Mouse (Mus musculus) layer of hippocampus, postnatal 14 days (tissue): ENCODE results near the gene Nup88. TPM values are rescaled to one million over a fixed set of nuclear protein-coding genes. Genes with fewer than 3 reads are reported as not detected.

Experiments used
- total RNA-seq, 2 experiments: library from RNA; stranded (reverse); gene quantifications; 2 replicates each; pipeline ENCODE4 v1.2.3; 2021

Nup88 gene
- total RNA-seq, 2 experiments from 2014 or later = 60.4 to 61.1 TPM

Other genes starting within 250 kb of the Nup88 start
- gene Zfp3, start 205.8 kb downstream of the Nup88 start, total RNA-seq = 10 to 100 TPM; 17.7 to 21.0 TPM
- gene Scimp, start 157.4 kb downstream of the Nup88 start, total RNA-seq = not detected
- gene Rabep1, start 125.2 kb downstream of the Nup88 start, total RNA-seq = 100 to 1,000 TPM; 107 to 109 TPM
- 10 to 100 TPM; 33.8 to 35.3 TPM for gene Rpain, start 240 bp upstream of the Nup88 start, total RNA-seq
- gene C1qbp, start 13.1 kb upstream of the Nup88 start, total RNA-seq = 100 to 1,000 TPM; 102 to 108 TPM
- 10 to 100 TPM; 33.6 to 40.7 TPM for gene Dhx33, start 34.5 kb upstream of the Nup88 start, total RNA-seq
- gene Mis12, start 49.6 kb upstream of the Nup88 start, total RNA-seq = 10 to 100 TPM in 1 of 2 experiments, 1 to 10 TPM in 1; 9.7 to 13.1 TPM
- 10 to 100 TPM; 19.4 to 22.0 TPM for gene Derl2, start 49.9 kb upstream of the Nup88 start, total RNA-seq
- gene 6330403K07Rik, start 63.5 kb upstream of the Nup88 start, total RNA-seq = 100 to 1,000 TPM; 131 to 145 TPM
- under 1 TPM; 0.64 to 0.83 TPM for gene Nlrp1a, start 174.7 kb upstream of the Nup88 start, total RNA-seq